Mouse (Mus musculus) heart, adult 18-20 months (tissue): Measurements from ENCODE around the gene Snf8. TPM values are rescaled to one million over a fixed set of nuclear protein-coding genes. Genes with fewer than 3 reads are reported as not detected.

Experiments used
- DNase-seq, 2 experiments: peaks; one replicate each; pipeline ENCODE4 v3.0.0; 2021 to 2022; ENCODE audit warnings: mixed read lengths in 1 of 2
- total RNA-seq, 2 experiments: library from RNA; stranded (reverse); gene quantifications; 2 replicates each; pipeline ENCODE4 v1.2.3; 2021

Gene Snf8
- total RNA-seq, 2 experiments from 2014 or later: 43.6 to 44.9 TPM

DNA sequence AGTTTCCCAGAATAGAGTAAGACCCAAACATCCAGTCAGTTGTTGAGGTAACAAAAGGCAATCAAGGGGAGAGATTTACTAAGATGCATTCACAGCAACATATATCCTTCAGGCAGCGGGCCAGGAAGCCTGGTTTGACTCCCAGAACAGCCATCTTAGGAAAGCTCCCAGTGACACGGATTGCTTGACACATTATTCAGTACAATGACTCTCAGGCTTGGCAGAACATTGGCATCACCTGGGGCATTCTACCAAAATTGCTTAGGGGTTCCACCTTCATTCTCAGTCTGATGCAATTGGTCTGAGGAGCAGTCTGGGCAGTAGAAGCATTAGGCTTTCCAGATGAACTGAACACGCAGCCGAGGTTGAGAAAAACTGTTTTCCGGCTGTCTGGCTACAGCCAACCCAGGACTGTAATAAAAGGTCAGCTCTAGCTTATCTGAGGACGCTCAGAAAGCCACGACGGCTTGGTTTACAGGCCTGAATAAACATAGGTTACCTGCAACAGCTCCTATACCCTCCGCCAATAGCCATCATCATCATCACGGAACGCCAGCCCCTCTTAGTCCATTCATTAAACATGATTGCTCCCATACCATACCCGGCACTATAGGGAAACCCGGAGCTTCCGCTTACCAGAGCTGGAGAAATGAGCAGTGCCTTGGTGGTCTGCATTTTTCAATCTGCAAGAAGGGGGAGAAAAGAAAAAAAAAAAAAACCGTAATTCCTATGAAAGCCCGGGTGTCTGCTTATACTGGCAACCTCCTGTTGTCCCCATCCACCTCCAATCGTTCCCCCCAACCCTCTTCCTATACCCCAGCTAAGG is 39.9 kb downstream of the Snf8 start:
- DNase-seq: peak in 1 of 2 experiments; percentile 17

GRCm38 (mm10) chr11:96075177-96075508 is 40.5 kb downstream of the Snf8 start:
- no peak for DNase-seq

- DNase-seq: peak; percentile 99 to 100
Measured at GRCm38 (mm10) chr11:96075509-96076220, 41.0 kb downstream of the Snf8 start, which contains the start of gene Atp5g1. TSS of gene Atp5g1 (minus strand) at chr11:96075670.

GRCm38 (mm10) chr11:96076221-96077105 is 41.8 kb downstream of the Snf8 start:
- DNase-seq: no peak

DNA sequence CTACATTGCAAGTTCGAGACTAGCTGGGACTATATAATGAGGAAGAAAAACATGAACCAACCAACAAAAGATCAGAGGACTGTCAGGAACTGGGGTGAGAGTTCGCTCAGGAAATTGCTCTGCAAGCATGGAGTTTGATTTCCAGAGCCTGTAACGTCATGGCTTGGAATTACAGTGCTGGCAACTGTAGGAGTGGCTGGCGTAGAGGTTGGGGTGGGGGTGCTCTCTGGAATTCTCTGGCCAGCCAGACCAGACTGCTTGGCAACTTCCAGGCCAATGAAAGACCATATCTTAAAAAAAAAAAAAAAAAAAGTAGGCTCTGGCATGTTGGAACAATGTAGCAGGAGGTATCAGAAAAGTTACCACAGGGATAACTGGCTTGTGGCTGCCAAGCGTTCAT is 46.1 kb downstream of the Snf8 start:
- no peak for DNase-seq

- DNase-seq: peak; percentile 44 to 49
Measured at GRCm38 (mm10) chr11:96082682-96083081, 48.0 kb downstream of the Snf8 start.

- DNase-seq: no peak
Measured at GRCm38 (mm10) chr11:96087981-96088380, 53.3 kb downstream of the Snf8 start.

- no peak for DNase-seq
Measured at GRCm38 (mm10) chr11:96091073-96091472, 56.4 kb downstream of the Snf8 start.

- DNase-seq: peak; percentile 41 to 62
Measured at GRCm38 (mm10) chr11:96092674-96093291, 58.1 kb downstream of the Snf8 start.

GRCm38 (mm10) chr11:96093361-96093760 is 58.7 kb downstream of the Snf8 start:
- DNase-seq: peak; percentile 35 to 65

Other genes with a start within 250 kb of the Snf8 start
- gene Phospho1, start 210.4 kb upstream of the Snf8 start, total RNA-seq: 100 to 1,000 TPM; 165 to 174 TPM
- 10 to 100 TPM; 19.2 to 22.1 TPM for gene Gngt2, start 197.7 kb upstream of the Snf8 start, total RNA-seq
- gene Abi3, start 192.4 kb upstream of the Snf8 start, total RNA-seq: 1 to 10 TPM; 9.2 to 9.9 TPM
- not detected for gene B4galnt2, start 120.0 kb upstream of the Snf8 start, total RNA-seq
- gene Igf2bp1, start 28.9 kb upstream of the Snf8 start, total RNA-seq: under 1 TPM; 0.05 to 0.35 TPM
- not detected for gene Gip, start 10.3 kb upstream of the Snf8 start, total RNA-seq
- 10 to 100 TPM; 32.0 to 32.3 TPM for gene Ube2z, start 30.5 kb downstream of the Snf8 start, total RNA-seq
- 1,000 to 10,000 TPM; 3,280 to 3,727 TPM for gene Atp5g1, start 40.8 kb downstream of the Snf8 start, total RNA-seq
- not detected for gene Calcoco2, start 77.1 kb downstream of the Snf8 start, total RNA-seq
- gene Ttll6, start 98.9 kb downstream of the Snf8 start, total RNA-seq: not detected
- not detected for gene Hoxb13, start 159.4 kb downstream of the Snf8 start, total RNA-seq
- gene Hoxb9, start 236.6 kb downstream of the Snf8 start, total RNA-seq: not detected
- gene Hoxb8, start 247.0 kb downstream of the Snf8 start, total RNA-seq: not detected